Mouse (Mus musculus): ENCODE measurements around the gene Gnaq. TPM values are rescaled to one million over a fixed set of nuclear protein-coding genes. Genes with fewer than 3 reads are reported as not detected.
"Not testable (repeated sequence)": the region's sequence is repeated elsewhere in the genome, so short reads cannot be mapped to it uniquely, and the experiment has no call there.

The Gnaq gene
- total RNA-seq (2021) = 10 to 100 TPM; 12.2 to 15.7 TPM
- long read RNA-seq, experiment 1, full-length matches to known transcripts = 1 of 2 reads
- long read RNA-seq, experiment 1, partial matches to known transcripts = 0 of 2 reads
- long read RNA-seq, experiment 1, other reads (novel, unspliced or antisense) = 1 of 2 reads
- long read RNA-seq, experiment 2, full-length matches to known transcripts = 1 of 1 reads
- long read RNA-seq, experiment 2, partial matches to known transcripts = 0 of 1 reads
- long read RNA-seq, experiment 2, other reads (novel, unspliced or antisense) = 0 of 1 reads

DNA sequence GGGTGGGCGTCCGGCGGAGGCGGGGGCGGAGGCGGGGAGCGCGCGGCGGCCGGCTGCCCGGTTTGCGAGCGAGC is at the start of gene Gnaq:
Gnaq (plus strand) TSS at position 41 of the 74 bp plus-strand sequence.
- TF ChIP-seq CTCF (IDR thresholded peaks at IDR 0.05) = no peak
- no peak for DNase-seq
- H3K27ac ChIP-seq = peak within 1 kb of the TSS; percentile 96
- H3K4me3 ChIP-seq = peak within 1 kb of the TSS; percentile 95
- intact Hi-C loops (cut with DNase I) = loop anchor here (2.0 to 5.0 kb wide), 2 partner anchors 66 to 190 kb away; no protein-coding TSS in a partner anchor

DNA sequence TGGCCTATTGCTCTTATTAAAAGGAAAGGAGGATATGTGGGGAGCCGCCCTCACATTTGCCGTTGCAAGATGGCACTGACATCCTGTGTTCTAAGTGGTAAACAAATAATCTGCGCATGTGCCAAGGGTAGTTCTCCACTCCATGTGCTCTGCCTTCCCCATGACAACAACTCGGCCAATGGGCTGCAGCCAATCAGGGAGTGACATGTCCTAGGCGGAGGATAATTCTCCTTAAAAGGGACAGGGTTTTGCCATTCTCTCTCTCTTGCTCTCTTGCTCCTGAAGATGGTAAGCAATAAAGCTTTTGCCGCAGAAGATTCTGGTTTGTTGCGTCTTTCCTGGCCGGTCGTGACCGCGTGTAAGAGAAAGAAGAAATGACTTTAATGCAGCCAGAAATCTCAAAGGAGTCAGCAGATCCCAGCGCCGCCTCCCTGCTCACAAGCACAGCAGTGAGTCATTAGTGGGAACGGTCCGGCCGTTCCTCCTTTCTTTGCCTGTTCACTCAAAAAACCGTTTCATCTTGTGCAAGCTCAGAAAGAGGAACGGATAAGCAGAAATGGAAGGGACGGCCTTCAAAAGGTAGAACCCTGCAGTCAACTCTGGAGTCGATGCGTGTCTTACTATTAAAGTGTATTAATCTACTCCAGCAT is 48.5 kb upstream of the Gnaq start:
- H3K4me3 ChIP-seq; H3K27ac ChIP-seq; intact Hi-C loops (cut with DNase I): not testable (repeated sequence)
- peak; percentile 26 for DNase-seq

DNA sequence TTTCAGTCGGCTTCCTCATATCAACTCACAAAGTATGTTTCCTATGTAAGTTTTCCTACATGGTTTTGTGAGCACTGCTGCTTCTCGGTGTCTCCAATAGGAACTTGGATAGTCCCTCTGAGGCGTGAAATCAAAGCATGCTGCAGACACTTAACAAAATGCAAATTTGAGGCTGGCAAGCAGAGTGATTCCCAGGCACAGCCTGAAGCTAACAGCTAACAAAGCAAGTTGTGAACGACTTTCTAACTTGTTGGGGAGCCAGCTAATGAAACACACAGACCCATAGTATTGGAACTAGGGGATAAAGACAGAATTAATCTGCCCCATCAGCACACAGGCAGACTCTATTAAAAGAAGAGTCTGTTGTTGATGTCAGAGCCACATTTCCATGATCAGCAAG is 47.4 kb upstream of the Gnaq start:
- H3K4me3 ChIP-seq = no peak overlapping the region
- DNase-seq = no peak
- TF ChIP-seq CTCF (IDR thresholded peaks at IDR 0.05) = no peak
- intact Hi-C loops (cut with DNase I) = no loop called here
- no peak overlapping the region for H3K27ac ChIP-seq

DNA sequence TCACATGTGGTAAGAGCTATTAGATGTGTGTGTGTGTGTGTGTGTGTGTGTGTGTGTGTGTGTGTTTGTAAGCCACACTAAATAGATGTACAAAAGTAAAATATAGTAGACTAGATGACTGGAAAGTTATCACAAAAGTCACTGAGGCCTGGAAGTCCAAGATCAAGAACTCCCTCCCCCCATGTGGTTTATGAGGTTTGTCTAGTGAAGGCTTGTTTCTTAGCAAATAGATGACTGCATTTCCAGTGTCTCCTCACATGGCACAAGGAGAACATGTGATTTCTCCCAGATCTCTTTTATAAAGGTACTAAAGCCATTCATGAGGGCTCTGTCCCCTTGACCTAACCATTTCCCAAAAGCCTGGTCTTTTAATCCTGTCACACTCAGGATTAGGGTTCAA is 46.5 kb upstream of the Gnaq start:
- TF ChIP-seq CTCF (IDR thresholded peaks at IDR 0.05) = no peak
- intact Hi-C loops (cut with DNase I) = no loop called here
- DNase-seq = no peak
- Histone ChIP-seq H3K4me3 (no peak overlapping the region), H3K27ac (no peak overlapping the region)

DNA sequence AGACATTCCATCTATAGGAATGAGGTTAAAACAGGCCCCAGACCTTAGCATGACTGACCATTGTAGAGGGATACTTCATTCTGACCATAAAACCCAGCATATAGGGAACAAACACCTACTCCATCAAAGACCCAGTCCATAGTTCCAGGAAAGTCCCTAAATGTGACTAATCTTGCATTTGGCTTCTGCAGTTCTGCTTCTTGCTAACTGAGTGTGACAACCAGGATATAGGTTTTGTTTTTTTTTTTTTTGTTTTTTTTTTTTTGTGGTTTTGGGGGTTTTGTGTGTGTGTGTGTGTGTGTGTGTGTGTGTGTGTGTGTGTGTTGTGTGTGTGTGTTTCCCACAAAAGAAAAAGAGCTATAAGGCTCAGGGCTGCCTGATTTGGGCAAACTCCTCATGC is 46.0 kb upstream of the Gnaq start:
- Histone ChIP-seq H3K4me3 (no peak overlapping the region), H3K27ac (no peak overlapping the region)
- intact Hi-C loops (cut with DNase I) = no loop called here
- TF ChIP-seq CTCF (IDR thresholded peaks at IDR 0.05) = no peak
- no peak for DNase-seq

DNA sequence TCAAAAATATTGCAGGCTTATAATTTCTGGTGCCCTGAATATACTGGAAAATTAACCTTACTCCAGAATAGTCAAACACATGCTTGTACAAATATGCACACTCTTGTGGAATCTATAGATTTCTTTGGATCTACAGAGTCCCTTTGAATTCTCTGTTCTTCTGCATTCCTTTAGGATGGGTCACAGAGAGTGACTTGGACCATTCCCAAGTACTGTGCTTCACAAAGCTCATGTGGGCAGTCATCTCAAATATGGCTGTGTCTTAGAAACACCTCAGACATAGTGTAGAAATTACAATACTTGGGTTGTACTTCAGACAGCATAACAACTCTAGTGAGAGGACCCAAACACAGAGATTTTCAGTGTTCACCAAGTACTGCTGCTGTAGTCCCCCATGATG is 45.2 kb upstream of the Gnaq start:
- DNase-seq = no peak
- TF ChIP-seq CTCF (IDR thresholded peaks at IDR 0.05) = no peak
- H3K4me3 ChIP-seq = no peak overlapping the region
- no peak overlapping the region for H3K27ac ChIP-seq
- intact Hi-C loops (cut with DNase I) = no loop called here

DNA sequence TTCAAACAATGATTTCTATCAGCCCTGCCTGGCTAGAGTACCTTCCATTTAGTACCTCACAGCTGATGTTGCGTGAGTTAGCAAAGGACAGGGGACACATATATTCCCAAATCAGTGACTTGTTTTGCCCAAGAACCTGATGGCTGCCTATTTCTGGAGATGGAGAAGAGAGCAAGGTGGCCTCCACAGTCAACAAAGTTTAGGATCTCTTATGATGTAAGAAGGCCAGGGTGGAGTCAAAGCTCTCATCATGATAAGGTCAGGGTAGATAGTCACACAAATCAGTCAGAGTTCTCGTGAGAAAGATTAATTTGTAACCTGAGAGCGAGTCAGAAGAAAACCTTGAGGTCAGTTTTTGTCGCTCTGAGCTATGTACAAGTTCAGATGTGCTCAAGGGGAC is 39.0 kb upstream of the Gnaq start:
- no peak overlapping the region for H3K27ac ChIP-seq
- TF ChIP-seq CTCF (IDR thresholded peaks at IDR 0.05) = no peak
- no peak overlapping the region for H3K4me3 ChIP-seq
- intact Hi-C loops (cut with DNase I) = no loop called here
- DNase-seq = no peak

DNA sequence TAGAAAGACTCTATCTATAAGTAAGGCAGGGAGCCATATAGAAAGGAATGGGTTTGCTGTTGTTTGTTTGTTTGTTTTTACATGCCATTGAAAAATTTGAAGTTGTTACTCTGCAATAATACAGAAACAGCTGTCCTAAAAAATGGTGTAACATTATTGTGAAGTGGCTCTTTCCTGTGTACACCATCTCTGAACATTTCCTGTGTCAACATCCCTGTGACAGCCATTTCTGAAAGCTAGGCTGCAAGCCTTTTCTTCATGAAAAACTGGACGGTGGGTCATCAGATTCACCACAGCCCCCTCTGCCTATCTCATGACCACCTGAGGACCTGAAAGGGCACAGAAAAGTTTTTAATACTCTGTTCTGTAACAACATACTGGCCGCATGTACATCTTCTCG is 22.7 kb upstream of the Gnaq start:
- TF ChIP-seq CTCF (IDR thresholded peaks at IDR 0.05) = no peak
- H3K4me3 ChIP-seq = no peak overlapping the region
- DNase-seq = no peak
- intact Hi-C loops (cut with DNase I) = loop anchor here (5.0 kb wide), 1 partner anchor 33 kb away; no protein-coding TSS in a partner anchor
- no peak overlapping the region for H3K27ac ChIP-seq

DNA sequence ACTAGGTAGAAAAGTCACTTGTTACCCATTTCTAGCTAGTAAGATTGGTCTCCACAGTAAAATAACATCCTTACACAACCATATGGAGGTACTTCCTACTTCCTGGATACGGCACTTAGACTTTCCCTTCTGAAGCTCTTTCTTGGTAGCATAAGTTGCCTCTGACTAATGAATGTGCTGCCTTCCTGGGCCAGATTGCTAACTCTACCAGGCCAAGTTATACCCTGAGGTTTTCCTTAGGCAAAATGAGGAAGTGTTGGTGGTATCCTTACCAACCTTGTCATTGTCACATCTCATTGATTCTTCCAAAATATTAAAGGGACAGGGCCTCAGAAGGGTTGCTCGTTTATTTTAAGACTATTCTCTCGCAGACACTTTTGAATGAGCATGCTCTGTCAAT is 22.0 kb upstream of the Gnaq start:
- DNase-seq = no peak
- Histone ChIP-seq H3K27ac (no peak overlapping the region), H3K4me3 (no peak overlapping the region)
- intact Hi-C loops (cut with DNase I) = loop anchor here (5.0 kb wide), 1 partner anchor 33 kb away; no protein-coding TSS in a partner anchor
- TF ChIP-seq CTCF (IDR thresholded peaks at IDR 0.05) = no peak

DNA sequence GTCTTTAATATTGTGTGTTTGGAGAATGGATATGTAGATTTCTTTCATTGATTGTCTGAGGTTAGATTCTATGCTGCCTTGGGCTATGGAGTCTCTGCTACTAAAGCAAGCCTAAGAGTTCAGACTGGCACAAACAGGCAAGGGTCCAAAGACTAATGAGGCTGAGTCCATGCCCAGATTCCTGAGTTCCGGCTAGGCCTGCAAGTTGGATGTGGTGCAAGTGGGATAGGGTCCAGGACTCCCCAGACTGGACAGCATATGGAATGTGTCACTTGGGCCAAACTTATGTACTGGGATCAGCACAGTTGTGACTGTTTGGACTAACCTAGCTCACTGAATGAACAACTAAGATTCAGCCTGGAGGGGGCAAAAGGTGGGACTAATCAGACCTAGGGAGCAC is 19.3 kb upstream of the Gnaq start:
- no peak overlapping the region for H3K27ac ChIP-seq
- intact Hi-C loops (cut with DNase I) = loop anchor here (5.0 kb wide), 1 partner anchor 36 kb away; no protein-coding TSS in a partner anchor
- TF ChIP-seq CTCF (IDR thresholded peaks at IDR 0.05) = no peak
- no peak for DNase-seq
- H3K4me3 ChIP-seq = no peak overlapping the region

DNA sequence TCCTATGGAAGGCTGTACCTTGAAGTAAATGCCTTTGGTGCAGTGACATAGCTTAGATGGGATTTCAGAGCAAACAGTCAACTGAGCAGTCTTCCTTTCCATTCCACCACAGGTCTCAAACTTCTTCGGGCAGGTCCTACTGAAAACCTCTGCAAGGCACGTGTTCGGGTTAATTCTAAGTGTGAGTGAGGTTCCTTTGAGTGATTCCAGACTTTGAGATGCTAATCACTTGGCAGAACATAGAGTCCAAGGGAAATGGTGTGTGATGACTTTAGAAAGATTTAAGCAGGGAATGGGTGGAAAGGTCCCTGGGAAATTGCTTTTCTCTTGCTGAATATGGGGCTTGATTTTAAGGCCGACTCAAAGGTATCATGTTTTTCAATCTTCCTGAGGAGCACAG is 14.2 kb upstream of the Gnaq start:
- H3K4me3 ChIP-seq = no peak overlapping the region
- DNase-seq = no peak
- no peak overlapping the region for H3K27ac ChIP-seq
- TF ChIP-seq CTCF (IDR thresholded peaks at IDR 0.05) = no peak
- intact Hi-C loops (cut with DNase I) = no loop called here

DNA sequence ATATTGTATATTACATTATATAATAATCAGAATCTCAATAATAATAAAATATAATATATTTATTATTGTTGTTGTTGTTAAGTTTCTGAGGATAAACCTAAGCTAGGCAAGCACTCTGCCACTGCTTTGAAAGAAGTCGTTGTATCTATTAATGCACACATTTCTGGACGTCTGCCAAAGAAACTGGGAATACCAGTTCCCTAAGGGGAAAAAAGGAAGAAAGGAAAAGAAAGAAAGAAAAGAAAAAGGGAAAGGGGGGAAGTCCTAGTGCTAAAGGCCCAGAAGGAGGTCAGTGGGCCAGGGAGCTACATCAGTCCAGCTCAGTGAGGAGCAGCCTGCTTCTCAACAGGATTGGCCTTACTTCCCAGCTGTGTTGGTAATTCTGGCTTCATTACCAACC is 11.3 kb upstream of the Gnaq start:
- no peak overlapping the region for H3K27ac ChIP-seq
- TF ChIP-seq CTCF (IDR thresholded peaks at IDR 0.05) = no peak
- intact Hi-C loops (cut with DNase I) = no loop called here
- DNase-seq = no peak
- H3K4me3 ChIP-seq = no peak overlapping the region

DNA sequence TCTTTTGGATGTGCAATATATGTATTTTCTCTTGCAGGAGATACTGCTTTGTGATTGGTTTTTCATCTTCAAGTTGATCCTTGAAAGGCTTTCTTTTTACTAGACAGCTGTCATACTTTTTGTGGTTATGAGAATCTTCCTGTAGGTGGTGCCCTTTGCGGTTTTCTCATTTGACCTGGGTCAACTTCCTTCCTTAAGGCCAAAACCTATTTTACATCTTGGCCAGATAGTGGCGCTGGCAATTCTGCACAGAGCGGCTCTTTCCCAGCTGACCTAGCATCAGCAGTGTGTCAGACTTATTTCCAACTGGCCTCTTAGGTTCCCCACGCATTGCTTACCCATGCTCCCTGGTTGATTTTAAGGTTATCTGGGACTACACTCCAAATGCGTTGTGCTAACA is 3.9 kb upstream of the Gnaq start:
- Histone ChIP-seq H3K4me3 (no peak overlapping the region), H3K27ac (no peak overlapping the region; the same call in 1 of the 2 replicates)
- peak; percentile 72 for TF ChIP-seq CTCF (IDR thresholded peaks at IDR 0.05)
- peak; percentile 67 for DNase-seq
- intact Hi-C loops (cut with DNase I) = loop anchor here (5.0 kb wide), 2 partner anchors 214 to 474 kb away; no protein-coding TSS in a partner anchor

DNA sequence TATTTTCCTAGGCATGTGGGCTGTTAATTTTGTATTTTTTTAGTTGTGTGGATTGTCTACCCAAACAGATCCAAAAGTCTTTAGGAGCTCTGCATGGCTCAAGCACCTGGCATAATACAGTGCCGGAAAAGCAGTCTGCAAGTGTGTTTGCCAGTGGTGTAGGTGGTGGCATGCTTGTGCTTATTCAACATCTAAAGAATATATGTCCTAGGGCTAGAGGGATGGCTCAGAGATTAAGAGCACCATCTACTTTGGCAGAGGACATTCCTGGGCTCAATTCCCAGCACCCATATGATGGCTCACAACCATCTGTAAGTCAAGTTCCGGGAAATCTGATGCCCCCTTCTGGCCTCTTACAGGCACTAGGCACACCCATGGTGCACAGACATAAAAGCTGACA is 3.5 kb upstream of the Gnaq start:
- intact Hi-C loops (cut with DNase I) = loop anchor here (5.0 kb wide), 2 partner anchors 213 to 473 kb away; no protein-coding TSS in a partner anchor
- peak; percentile 6; the same call in 1 of the 2 replicates for TF ChIP-seq CTCF (IDR thresholded peaks at IDR 0.05)
- no peak overlapping the region; the same call in 1 of the 2 replicates for H3K27ac ChIP-seq
- H3K4me3 ChIP-seq = no peak overlapping the region
- DNase-seq = peak; percentile 15
